Mouse (Mus musculus) naive thymus-derived CD4-positive, alpha-beta T cell, adult 2 months (primary cell): ENCODE results near the gene Smim14.
"Not testable (repeated sequence)": the region's sequence is repeated elsewhere in the genome, so short reads cannot be mapped to it uniquely, and the experiment has no call there.

Source experiments
- DNase-seq: peaks from one replicate; pipeline ENCODE4 v3.0.0-alpha.2; 2011; ENCODE audit warnings: low read depth

The Smim14 gene

GRCm38 (mm10) chr5:65521803-65522202, 15.2 kb downstream of the Smim14 start:
- peak; percentile 44 for DNase-seq

GRCm38 (mm10) chr5:65514635-65515278, 22.2 kb downstream of the Smim14 start:
- DNase-seq: peak; percentile 75

- DNase-seq: no peak
Observed at GRCm38 (mm10) chr5:65513506-65513905, 23.5 kb downstream of the Smim14 start.

GRCm38 (mm10) chr5:65508395-65508794, 28.6 kb downstream of the Smim14 start:
- no peak for DNase-seq

- DNase-seq: peak; percentile 39
Observed at GRCm38 (mm10) chr5:65505786-65506185, 31.2 kb downstream of the Smim14 start.

GRCm38 (mm10) chr5:65501407-65501806, 35.6 kb downstream of the Smim14 start:
- no peak for DNase-seq

GRCm38 (mm10) chr5:65500231-65500630, 36.8 kb downstream of the Smim14 start:
- DNase-seq: peak; percentile 47

GRCm38 (mm10) chr5:65492716-65493531, 44.1 kb downstream of the Smim14 start, which contains the start of gene Gm43552:
TSS of gene Gm43552 (minus strand) at chr5:65492833.
- DNase-seq: peak; percentile 98

GRCm38 (mm10) chr5:65491767-65492715, 44.9 kb downstream of the Smim14 start:
- DNase-seq: peak; percentile 86

GRCm38 (mm10) chr5:65489830-65490229, 47.2 kb downstream of the Smim14 start:
- DNase-seq: peak; percentile 65

GRCm38 (mm10) chr5:65488725-65489124, 48.3 kb downstream of the Smim14 start:
- DNase-seq: no peak

- DNase-seq: no peak
Observed at GRCm38 (mm10) chr5:65487381-65487780, 49.6 kb downstream of the Smim14 start.

GRCm38 (mm10) chr5:65486514-65486913, 50.5 kb downstream of the Smim14 start:
- DNase-seq: no peak

- DNase-seq: no peak
Observed at GRCm38 (mm10) chr5:65482996-65483395, 54.0 kb downstream of the Smim14 start.

GRCm38 (mm10) chr5:65480511-65480910, 56.5 kb downstream of the Smim14 start:
- no peak for DNase-seq

- no peak for DNase-seq
Observed at GRCm38 (mm10) chr5:65479681-65480445, 57.1 kb downstream of the Smim14 start.

- peak; percentile 50 for DNase-seq
Observed at GRCm38 (mm10) chr5:65478224-65478623, 58.8 kb downstream of the Smim14 start.

GRCm38 (mm10) chr5:65476739-65477138, 60.2 kb downstream of the Smim14 start:
- DNase-seq: not testable (repeated sequence)

GRCm38 (mm10) chr5:65475806-65476205, 61.2 kb downstream of the Smim14 start:
- no peak for DNase-seq

- DNase-seq: no peak
Observed at GRCm38 (mm10) chr5:65469766-65470165, 67.2 kb downstream of the Smim14 start.

- DNase-seq: no peak
Observed at GRCm38 (mm10) chr5:65466911-65467310, 70.1 kb downstream of the Smim14 start.
